Mouse (Mus musculus) cerebellum, postnatal 14 days (tissue): Measurements from ENCODE around the gene Pak2.
"Not testable (repeated sequence)": the region's sequence is repeated elsewhere in the genome, so short reads cannot be mapped to it uniquely, and the experiment has no call there.

ENCODE experiments used
- DNase-seq, 2 experiments: peaks; one replicate each; pipeline ENCODE4 v3.0.0; 2021; ENCODE audit warnings: mixed read lengths in 2 of 2

Pak2 gene

GRCm38 (mm10) chr16:32087629-32088443 is 8.7 kb upstream of the Pak2 start:
- no peak for DNase-seq

- peak; percentile 12 to 38 for DNase-seq
These were observed 643 bp downstream of the Pak2 start for GRCm38 (mm10) chr16:32078408-32078990.

- DNase-seq = peak in 1 of 2 experiments; percentile 11
These were observed 1.3 kb downstream of the Pak2 start for GRCm38 (mm10) chr16:32077648-32078407.

GRCm38 (mm10) chr16:32076406-32076805 is 2.7 kb downstream of the Pak2 start:
- no peak for DNase-seq

- DNase-seq = no peak
These were observed 3.4 kb downstream of the Pak2 start for GRCm38 (mm10) chr16:32075762-32076161.

GRCm38 (mm10) chr16:32070070-32070469 is 9.1 kb downstream of the Pak2 start:
- DNase-seq = not testable (repeated sequence)

GRCm38 (mm10) chr16:32068389-32069300 is 10.5 kb downstream of the Pak2 start:
- no peak for DNase-seq

- DNase-seq = no peak
These were observed 12.2 kb downstream of the Pak2 start for GRCm38 (mm10) chr16:32066899-32067298.

- DNase-seq = no peak
These were observed 15.2 kb downstream of the Pak2 start for GRCm38 (mm10) chr16:32063900-32064299.

GRCm38 (mm10) chr16:32062226-32062625 is 16.9 kb downstream of the Pak2 start:
- DNase-seq = no peak

GRCm38 (mm10) chr16:32059840-32060523 is 19.2 kb downstream of the Pak2 start:
- no peak for DNase-seq

GRCm38 (mm10) chr16:32058817-32059216 is 20.3 kb downstream of the Pak2 start:
- DNase-seq = no peak

GRCm38 (mm10) chr16:32042367-32042766 is 36.8 kb downstream of the Pak2 start:
- no peak for DNase-seq

- DNase-seq = no peak
These were observed 59.5 kb downstream of the Pak2 start for GRCm38 (mm10) chr16:32019678-32020077.

GRCm38 (mm10) chr16:32010330-32010729 is 68.8 kb downstream of the Pak2 start:
- DNase-seq = no peak

- no peak for DNase-seq
These were observed 69.2 kb downstream of the Pak2 start for GRCm38 (mm10) chr16:32009913-32010312.

GRCm38 (mm10) chr16:32008529-32009293 is 70.4 kb downstream of the Pak2 start:
- DNase-seq = no peak

- DNase-seq = no peak
These were observed 74.4 kb downstream of the Pak2 start for GRCm38 (mm10) chr16:32004731-32005130.

GRCm38 (mm10) chr16:32002509-32003477 is 76.3 kb downstream of the Pak2 start, which contains the start of gene Senp5:
Senp5 (minus strand) TSS chr16:32003287.
- DNase-seq = peak; percentile 91 to 93

- DNase-seq = no peak
These were observed 82.8 kb downstream of the Pak2 start for GRCm38 (mm10) chr16:31996371-31996770.
